Mouse (Mus musculus): ENCODE measurements around the gene Tifa. TPM values are rescaled to one million over a fixed set of nuclear protein-coding genes. Genes with fewer than 3 reads are reported as not detected.

Gene Tifa
- polyA plus RNA-seq, 1 experiment from 2014 or later = 4.9 TPM

DNA sequence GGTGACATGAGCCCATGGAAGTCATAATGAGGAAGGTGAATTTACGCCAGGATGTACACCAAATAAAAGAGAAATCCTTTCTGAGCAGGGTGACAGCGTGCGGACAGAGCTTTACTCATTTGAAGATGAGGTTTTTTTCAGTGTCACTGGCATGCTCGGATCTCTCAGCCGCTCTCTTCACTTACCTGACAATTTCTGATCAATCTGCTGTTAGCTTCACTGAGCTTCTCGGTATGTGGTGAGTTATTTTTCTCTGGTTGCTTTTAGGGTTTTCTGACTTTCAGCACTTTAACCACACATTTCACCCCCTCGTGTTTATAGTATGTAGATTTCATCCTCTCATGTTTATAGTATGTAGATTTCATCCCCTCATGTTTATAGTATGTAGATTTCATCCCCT is 85.5 kb downstream of the Tifa start:
- Histone ChIP-seq H3K4me3 (no peak overlapping the region), H3K27me3 (no peaks in the 10 kb centered on the region), H3K27ac (no peak overlapping the region), H3K36me3 (no peaks in the 10 kb centered on the region), H3K4me1 (no peaks in the 10 kb centered on the region), H3K4me2 (no peak overlapping the region), H3K9me3 (no peaks in the 10 kb centered on the region), H3K9ac (no peak overlapping the region)
- 67% methylated on average over 7 of the region's 7 CpGs for WGBS
- no peak for ATAC-seq (ENCODE audit: borderline replicate concordance, extremely low read depth, low FRiP score, low TSS enrichment)

DNA sequence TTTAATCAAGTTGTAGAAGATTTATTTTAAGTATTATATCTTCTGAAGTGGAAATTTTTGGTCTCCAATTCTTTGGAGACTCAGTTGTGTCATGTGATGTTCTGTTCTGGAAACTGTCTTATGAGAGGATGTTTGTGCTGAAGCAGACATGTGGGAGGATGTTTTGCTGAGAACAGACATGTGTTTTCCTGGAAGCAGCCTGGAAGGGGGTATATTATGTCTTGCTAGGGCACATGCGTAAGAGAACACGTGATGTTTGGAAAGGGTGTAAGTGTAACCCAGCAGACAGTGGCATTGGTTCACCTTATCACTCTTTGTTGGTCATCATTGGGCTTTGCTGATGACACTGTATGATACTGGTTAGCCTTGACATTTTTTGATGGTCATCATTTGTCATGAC is 85.9 kb downstream of the Tifa start:
- Histone ChIP-seq H3K4me3 (no peak overlapping the region), H3K36me3 (no peaks in the 10 kb centered on the region), H3K27me3 (no peaks in the 10 kb centered on the region), H3K9ac (no peak overlapping the region), H3K27ac (no peak overlapping the region), H3K4me1 (no peaks in the 10 kb centered on the region), H3K4me2 (no peak overlapping the region), H3K9me3 (no peaks in the 10 kb centered on the region)
- ATAC-seq (ENCODE audit: borderline replicate concordance, extremely low read depth, low FRiP score, low TSS enrichment) = no peak
- WGBS = 85% methylated on average over 2 of the region's 2 CpGs

DNA sequence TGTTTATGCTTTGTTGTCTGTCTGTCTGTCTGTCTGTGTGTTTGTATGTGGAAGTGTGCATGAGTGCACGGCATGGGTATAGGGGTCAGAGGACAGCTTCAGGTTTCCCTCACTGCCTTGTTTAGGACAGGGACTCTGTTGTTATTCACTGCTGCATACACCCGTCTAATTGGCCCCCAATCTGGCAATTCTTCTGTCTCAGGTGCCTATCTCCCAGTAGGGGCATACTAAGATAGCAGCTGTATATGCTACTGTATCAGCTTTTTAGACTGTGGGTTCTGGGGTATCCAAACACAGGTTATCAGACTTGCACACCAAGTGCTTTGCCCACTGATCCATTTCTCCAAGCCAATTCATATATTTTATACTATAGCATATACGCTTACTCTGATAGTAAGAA is 90.4 kb downstream of the Tifa start:
- ATAC-seq (ENCODE audit: borderline replicate concordance, extremely low read depth, low FRiP score, low TSS enrichment) = no peak
- Histone ChIP-seq H3K4me3 (no peak overlapping the region), H3K27ac (no peak overlapping the region), H3K9ac (no peak overlapping the region), H3K9me3 (no peaks in the 10 kb centered on the region), H3K4me1 (no peaks in the 10 kb centered on the region), H3K36me3 (no peaks in the 10 kb centered on the region), H3K4me2 (no peak overlapping the region), H3K27me3 (no peaks in the 10 kb centered on the region)
- WGBS = 87% methylated on average over 3 of the region's 3 CpGs

DNA sequence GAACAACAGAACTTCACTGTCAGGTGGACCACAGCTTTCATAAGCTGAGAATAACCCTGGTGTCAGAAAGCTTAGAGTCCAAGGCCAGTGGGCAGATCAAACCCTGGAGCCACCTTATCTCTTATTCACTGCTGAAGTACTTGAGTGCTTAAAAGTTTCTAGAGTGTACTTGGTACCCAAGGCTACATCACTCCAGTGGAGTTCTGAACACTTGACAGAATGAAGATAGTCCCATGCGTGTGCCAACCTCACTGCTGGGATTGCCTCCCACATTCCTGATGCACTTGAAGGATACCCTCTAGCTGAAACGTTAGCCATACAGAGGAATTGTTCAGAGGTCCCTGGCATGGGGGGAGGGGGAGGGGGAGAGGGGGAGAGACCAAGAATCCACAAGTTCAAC is 92.1 kb downstream of the Tifa start:
- no peaks in the 10 kb centered on the region for H3K27me3 ChIP-seq
- H3K9ac ChIP-seq = no peak overlapping the region
- WGBS = 49% methylated on average over 2 of the region's 2 CpGs
- no peaks in the 10 kb centered on the region for H3K4me1 ChIP-seq
- no peaks in the 10 kb centered on the region for H3K36me3 ChIP-seq
- no peak overlapping the region for H3K27ac ChIP-seq
- no peaks in the 10 kb centered on the region for H3K9me3 ChIP-seq
- ATAC-seq (ENCODE audit: borderline replicate concordance, extremely low read depth, low FRiP score, low TSS enrichment) = peak; percentile 73
- no peak overlapping the region for H3K4me3 ChIP-seq
- H3K4me2 ChIP-seq = no peak overlapping the region

Other genes with a start within 250 kb of the Tifa start
- 59.2 and 62.0 TPM in 2 replicates for gene Larp7, start 236.5 kb upstream of the Tifa start, polyA plus RNA-seq (2015; fragmentation: Nextera tagmentation; extraction: Ambion mirVana)
- gene Zgrf1, start 236.3 kb upstream of the Tifa start, polyA plus RNA-seq (2015; fragmentation: Nextera tagmentation; extraction: Ambion mirVana) = 8.3 and 9.5 TPM in 2 replicates
- not detected in 2 replicates for gene Neurog2, start 156.7 kb upstream of the Tifa start, polyA plus RNA-seq (2015; fragmentation: Nextera tagmentation; extraction: Ambion mirVana)
- gene Alpk1, start 9.3 kb upstream of the Tifa start, polyA plus RNA-seq (2015; fragmentation: Nextera tagmentation; extraction: Ambion mirVana) = 1.0 and 1.9 TPM in 2 replicates
- gene Ap1ar, start 47.7 kb downstream of the Tifa start, polyA plus RNA-seq (2015; fragmentation: Nextera tagmentation; extraction: Ambion mirVana) = 50.9 and 54.8 TPM in 2 replicates
- gene Fam241a, start 106.5 kb downstream of the Tifa start, polyA plus RNA-seq (2015; fragmentation: Nextera tagmentation; extraction: Ambion mirVana) = 8.3 and 10.4 TPM in 2 replicates

All from lung, embryonic 15.5 days (tissue).